Mouse (Mus musculus) limb, embryonic 14.5 days (tissue): ENCODE measurements around the gene Jpt1. TPM values are rescaled to one million over a fixed set of nuclear protein-coding genes. Genes with fewer than 3 reads are reported as not detected.

Experiments
- ATAC-seq: fragments of 200-750 bp; cut with Nextera tagmentation; 2 replicates; pipeline ENCODE4 v1.8.0; 2017; ENCODE audit warnings: low read depth, moderate number of reproducible peaks, moderate TSS enrichment; ENCODE audit not compliant: low FRiP score
- DNase-seq: peaks from one replicate; pipeline ENCODE4 v3.0.0-alpha.2; 2015; ENCODE audit warnings: low spot score
- H3K27ac ChIP-seq: fragments of 300-500 bp; sonication (generic); replicated peaks from 2 replicates; pipeline ENCODE4 v1.5.1; 2014; ENCODE audit warnings: low read depth, mild to moderate bottlenecking, low read length, moderate library complexity, mixed read lengths
- H3K27me3 ChIP-seq: fragments of 300-500 bp; sonication (generic); 2 replicates; pipeline ENCODE4 v1.6.1; 2014; ENCODE audit warnings: low read length, mixed read lengths; ENCODE audit not compliant: control insufficient read depth, insufficient read depth
- H3K36me3 ChIP-seq: fragments of 300-500 bp; sonication (generic); 2 replicates; pipeline ENCODE4 v1.6.1; 2014; ENCODE audit warnings: mild to moderate bottlenecking, low read length, moderate library complexity, mixed read lengths; ENCODE audit not compliant: control insufficient read depth, insufficient read depth
- H3K4me1 ChIP-seq: fragments of 300-500 bp; sonication (generic); 2 replicates; pipeline ENCODE4 v1.6.1; 2014; ENCODE audit warnings: antibody characterized with exemption, low read length, mixed read lengths; ENCODE audit not compliant: control insufficient read depth, insufficient read depth
- H3K4me2 ChIP-seq: fragments of 300-500 bp; sonication (generic); replicated peaks from 2 replicates; pipeline ENCODE4 v1.6.1; 2014; ENCODE audit warnings: low read depth, mild to moderate bottlenecking, low read length, moderate library complexity; ENCODE audit not compliant: severe bottlenecking
- H3K4me3 ChIP-seq: fragments of 300-500 bp; sonication (generic); replicated peaks from 2 replicates; pipeline ENCODE4 v1.5.1; 2014; ENCODE audit warnings: low read length
- H3K9ac ChIP-seq: fragments of 300-500 bp; sonication (generic); 2 replicates; pipeline ENCODE4 v1.6.1; 2014; ENCODE audit warnings: mild to moderate bottlenecking, low read depth, low read length, moderate library complexity; ENCODE audit not compliant: severe bottlenecking
- H3K9me3 ChIP-seq: fragments of 300-500 bp; sonication (generic); 2 replicates; pipeline ENCODE4 v1.6.1; 2016; ENCODE audit warnings: low read length; ENCODE audit not compliant: control insufficient read depth
- POLR2A ChIP-seq: fragments of 200-500 bp; IDR thresholded peaks from 2 replicates; pipeline ENCODE4 v1.8.0; 2012; ENCODE audit warnings: inconsistent platforms, mild to moderate bottlenecking, moderate library complexity, borderline replicate concordance; ENCODE audit not compliant: insufficient read depth, insufficient read length; ENCODE audit errors: extremely low read depth
- WGBS: fragments of 180-500 bp; shearing (Covaris S2); extraction: QIAGEN DNeasy Blood & Tissue Kit; methylation state at CpG from one replicate; pipeline ENCODE4 v1.1.7; 2014; 5-methylcytosine and 5-hydroxymethylcytosine counted together
- polyA plus RNA-seq, 2 experiments: library from polyadenylated mRNA; depleted of rRNA in 1 of 2; stranded (reverse) in 1 of 2; unstranded in 1 of 2; fragments of >200 nt; fragmentation: Nextera tagmentation in 1 of 2; extraction: Ambion mirVana in 1 of 2; gene quantifications; 2 replicates each; pipeline versions ENCODE4 v1.2.1 to v1.2.3; 2012 to 2014

The Jpt1 gene
- polyA plus RNA-seq, 2 experiments = 411 to 541 TPM

DNA sequence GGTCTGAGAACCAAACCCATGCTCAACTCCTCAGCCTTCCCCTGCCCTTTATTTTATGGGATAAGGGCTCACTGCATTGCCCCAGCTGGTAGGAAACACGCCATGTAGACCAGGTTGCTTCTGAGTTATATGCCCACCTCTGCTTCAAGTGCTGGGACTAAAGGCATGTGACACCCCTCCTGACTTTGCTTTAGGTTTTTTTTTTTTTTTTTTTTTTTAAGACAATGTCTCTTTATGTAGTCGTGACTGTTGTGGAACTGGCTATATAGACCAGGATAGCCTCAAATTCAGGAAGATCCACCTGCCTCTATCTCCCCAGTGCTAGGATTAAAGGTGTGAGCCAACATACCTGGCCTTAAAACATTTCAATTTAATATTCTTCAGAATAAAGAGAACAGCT is 8.5 kb upstream of the Jpt1 start:
- Histone ChIP-seq H3K27ac (no peak overlapping the region), H3K4me2 (no peak overlapping the region), H3K27me3 (no peaks in the 10 kb centered on the region), H3K4me1 (no peaks in the 10 kb centered on the region), H3K36me3 (peaks cover 53% of the 10 kb centered on the region), H3K4me3 (no peak overlapping the region), H3K9me3 (no peaks in the 10 kb centered on the region), H3K9ac (no peak overlapping the region)
- 79% methylated on average over 2 of the region's 2 CpGs for WGBS
- no peak for TF ChIP-seq POLR2A
- no peak for DNase-seq
- ATAC-seq = no peak

- 91% methylated on average over 2 of the region's 2 CpGs for WGBS
- H3K4me1 ChIP-seq = no peaks in the 10 kb centered on the region
- no peak overlapping the region for H3K27ac ChIP-seq
- no peak overlapping the region for H3K4me2 ChIP-seq
- DNase-seq (no peak), ATAC-seq (no peak)
- no peak overlapping the region for H3K4me3 ChIP-seq
- H3K36me3 ChIP-seq = peaks cover 48% of the 10 kb centered on the region
- no peaks in the 10 kb centered on the region for H3K9me3 ChIP-seq
- no peaks in the 10 kb centered on the region for H3K27me3 ChIP-seq
- H3K9ac ChIP-seq = no peak overlapping the region
- no peak for TF ChIP-seq POLR2A
Observed at GRCm38 (mm10) chr11:115522238-115522637, 8.1 kb upstream of the Jpt1 start.

GRCm38 (mm10) chr11:115521080-115521479 is 6.9 kb upstream of the Jpt1 start:
- no peaks in the 10 kb centered on the region for H3K9me3 ChIP-seq
- H3K36me3 ChIP-seq = peaks cover 37% of the 10 kb centered on the region
- no peak overlapping the region for H3K4me2 ChIP-seq
- no peak overlapping the region for H3K9ac ChIP-seq
- DNase-seq (no peak), ATAC-seq (no peak)
- H3K4me1 ChIP-seq = no peaks in the 10 kb centered on the region
- no peak for TF ChIP-seq POLR2A
- H3K27ac ChIP-seq = no peak overlapping the region
- 78% methylated on average over 4 of the region's 4 CpGs for WGBS
- H3K4me3 ChIP-seq = no peak overlapping the region
- no peaks in the 10 kb centered on the region for H3K27me3 ChIP-seq

DNA sequence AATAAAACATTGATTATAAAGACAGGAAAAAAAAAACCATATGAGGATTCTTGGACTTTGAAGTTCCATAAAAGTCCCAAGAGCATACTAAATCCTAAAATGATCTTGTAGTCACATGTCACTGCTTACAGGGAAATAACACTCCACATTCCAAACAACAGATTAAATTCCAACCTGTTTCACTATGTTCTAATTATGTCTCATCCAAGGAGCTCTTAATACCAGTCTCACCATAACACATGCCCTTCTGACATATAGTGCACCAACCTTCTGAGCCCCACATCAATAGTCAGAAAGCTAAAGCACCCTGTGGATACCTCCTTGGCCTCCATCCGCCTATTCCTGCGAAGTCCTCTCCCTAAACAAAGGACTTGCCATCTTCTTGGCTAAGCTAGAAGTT is 6.0 kb upstream of the Jpt1 start:
- peaks cover 28% of the 10 kb centered on the region for H3K36me3 ChIP-seq
- WGBS = 81% methylated on average over 2 of the region's 2 CpGs
- no peak overlapping the region for H3K27ac ChIP-seq
- H3K27me3 ChIP-seq = no peaks in the 10 kb centered on the region
- H3K4me2 ChIP-seq = no peak overlapping the region
- DNase-seq (no peak), ATAC-seq (no peak)
- H3K9ac ChIP-seq = no peak overlapping the region
- no peak overlapping the region for H3K4me3 ChIP-seq
- TF ChIP-seq POLR2A = no peak
- H3K9me3 ChIP-seq = no peaks in the 10 kb centered on the region
- no peaks in the 10 kb centered on the region for H3K4me1 ChIP-seq

GRCm38 (mm10) chr11:115519581-115519980 is 5.4 kb upstream of the Jpt1 start:
- ATAC-seq (no peak), DNase-seq (no peak)
- 86% methylated on average over 3 of the region's 3 CpGs for WGBS
- H3K4me2 ChIP-seq = no peak overlapping the region
- H3K4me3 ChIP-seq = no peak overlapping the region
- H3K9ac ChIP-seq = no peak overlapping the region
- TF ChIP-seq POLR2A = no peak
- H3K27ac ChIP-seq = no peak overlapping the region
- no peaks in the 10 kb centered on the region for H3K27me3 ChIP-seq
- peaks cover 22% of the 10 kb centered on the region for H3K36me3 ChIP-seq
- no peaks in the 10 kb centered on the region for H3K9me3 ChIP-seq
- H3K4me1 ChIP-seq = no peaks in the 10 kb centered on the region

DNA sequence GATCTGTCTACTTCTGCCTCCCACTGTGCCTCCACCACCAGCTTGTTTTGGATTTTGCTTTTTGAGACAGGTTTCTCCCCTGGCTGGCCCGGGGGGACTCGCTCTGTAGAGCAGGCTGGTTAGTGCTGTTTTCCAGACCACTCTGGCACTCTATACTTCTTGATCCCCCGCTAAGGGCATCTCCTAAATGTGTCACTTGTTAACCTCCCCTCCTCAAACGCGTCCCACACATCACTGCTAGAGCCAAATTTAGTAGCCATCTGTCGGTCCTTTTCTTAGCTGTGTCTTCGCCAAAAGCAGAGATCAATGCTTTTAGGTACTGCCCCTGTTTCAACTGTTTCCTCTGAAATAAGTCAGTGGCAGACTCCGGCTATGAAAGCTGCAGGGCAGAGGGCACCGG is 4.5 kb upstream of the Jpt1 start:
- Histone ChIP-seq H3K27me3 (no peaks in the 10 kb centered on the region), H3K4me2 (no peak overlapping the region), H3K4me1 (no peaks in the 10 kb centered on the region), H3K4me3 (no peak overlapping the region), H3K27ac (no peak overlapping the region), H3K9me3 (no peaks in the 10 kb centered on the region), H3K9ac (no peak overlapping the region), H3K36me3 (peaks cover 13% of the 10 kb centered on the region)
- TF ChIP-seq POLR2A = no peak
- DNase-seq (no peak), ATAC-seq (no peak)
- WGBS = 46% methylated on average over 9 of the region's 9 CpGs
